Mouse (Mus musculus) ES-Bruce4 (cell line): ENCODE results near the gene Acta1.

Experiments
- CTCF ChIP-seq: IDR thresholded peaks from one replicate; pipeline ENCODE4 v1.8.1; 2011; ENCODE audit warnings: low read depth, low read length
- EP300 ChIP-seq: IDR thresholded peaks from 2 replicates; pipeline ENCODE4 v1.6.1; 2011; ENCODE audit warnings: low read depth, low read length; ENCODE audit not compliant: insufficient read depth

- TF ChIP-seq CTCF (no peak), EP300 (no peak)
These were observed 9.6 kb downstream of the Acta1 start for GRCm38 (mm10) chr8:123884721-123885565.
